Mouse (Mus musculus) heart, embryonic 11.5 days (tissue): ENCODE measurements around the gene Rfxank. TPM values are rescaled to one million over a fixed set of nuclear protein-coding genes. Genes with fewer than 3 reads are reported as not detected.

Experiments used
- ATAC-seq: fragments of 200-750 bp; cut with Nextera tagmentation; replicated peaks from 2 replicates; pipeline ENCODE4 v1.8.0; 2017; ENCODE audit warnings: moderate library complexity; ENCODE audit not compliant: insufficient number of reproducible peaks, low FRiP score, low TSS enrichment
- H3K27ac ChIP-seq: fragments of 300-500 bp; sonication (generic); 2 replicates; pipeline ENCODE4 v1.5.1; 2014; ENCODE audit warnings: mild to moderate bottlenecking, low read depth, low read length
- H3K27me3 ChIP-seq: fragments of 300-500 bp; sonication (generic); 2 replicates; pipeline ENCODE4 v1.6.1; 2014; ENCODE audit warnings: mild to moderate bottlenecking, low read length, mixed read lengths; ENCODE audit not compliant: control insufficient read depth, insufficient read depth
- H3K36me3 ChIP-seq: fragments of 300-500 bp; sonication (generic); 2 replicates; pipeline ENCODE4 v1.6.1; 2014; ENCODE audit warnings: mild to moderate bottlenecking, low read length, moderate library complexity, mixed read lengths; ENCODE audit not compliant: control insufficient read depth, insufficient read depth
- H3K4me1 ChIP-seq: fragments of 300-500 bp; sonication (generic); 2 replicates; pipeline ENCODE4 v1.6.1; 2014; ENCODE audit warnings: low read length; ENCODE audit not compliant: control insufficient read depth, insufficient read depth
- H3K4me2 ChIP-seq: fragments of 300-500 bp; sonication (generic); 2 replicates; pipeline ENCODE4 v1.6.1; 2014; ENCODE audit warnings: mild to moderate bottlenecking, moderate library complexity
- H3K4me3 ChIP-seq: fragments of 300-500 bp; sonication (generic); 2 replicates; pipeline ENCODE4 v1.5.1; 2014; ENCODE audit warnings: low read depth, low read length
- H3K9ac ChIP-seq: fragments of 300-500 bp; sonication (generic); 2 replicates; pipeline ENCODE4 v1.6.1; 2014; ENCODE audit warnings: mild to moderate bottlenecking, low read depth, low read length, moderate library complexity
- H3K9me3 ChIP-seq: fragments of 300-500 bp; sonication (generic); replicated peaks from 2 replicates; pipeline ENCODE4 v1.6.1; 2016; ENCODE audit warnings: low read length; ENCODE audit not compliant: control insufficient read depth
- WGBS: fragments of 180-500 bp; shearing (Covaris S2); extraction: QIAGEN DNeasy Blood & Tissue Kit; methylation state at CpG from one replicate; pipeline ENCODE4 v1.1.7; 2014; ENCODE audit not compliant: insufficient replicate concordance; 5-methylcytosine and 5-hydroxymethylcytosine counted together
- polyA plus RNA-seq: library from polyadenylated mRNA; unstranded; fragments of >200 nt; fragmentation: Nextera tagmentation; extraction: Ambion mirVana; gene quantifications from 2 replicates; pipeline ENCODE4 v1.2.1, GENCODE M21; 2014

Rfxank gene
- polyA plus RNA-seq, 1 experiment from 2014 or later, result 15.1 TPM

- WGBS, result 88% methylated on average over 4 of the region's 4 CpGs
- Histone ChIP-seq H3K4me1 (peaks cover 18% of the 10 kb centered on the region), H3K9ac (0 out of 2 replicates have a peak overlapping the region, but pooled peaks have one; percentile 5), H3K27ac (no peak overlapping the region), H3K27me3 (no peaks in the 10 kb centered on the region), H3K9me3 (no peaks in the 10 kb centered on the region), H3K36me3 (peaks cover 18% of the 10 kb centered on the region), H3K4me3 (no peak overlapping the region), H3K4me2 (no peak overlapping the region)
- no peak for ATAC-seq
These were observed 2.4 kb downstream of the Rfxank start for GRCm38 (mm10) chr8:70136591-70136990.

- ATAC-seq, result no peak
- H3K9ac ChIP-seq, result no peak overlapping the region
- H3K27ac ChIP-seq, result 0 out of 2 replicates have a peak overlapping the region, but pooled peaks have one; percentile 35
- no peaks in the 10 kb centered on the region for H3K9me3 ChIP-seq
- peaks cover 10% of the 10 kb centered on the region for H3K4me1 ChIP-seq
- no peaks in the 10 kb centered on the region for H3K27me3 ChIP-seq
- no peak overlapping the region for H3K4me2 ChIP-seq
- H3K4me3 ChIP-seq, result no peak overlapping the region
- WGBS, result 73% methylated on average over 9 of the region's 9 CpGs
- peaks cover 18% of the 10 kb centered on the region for H3K36me3 ChIP-seq
These were observed 4.0 kb downstream of the Rfxank start for GRCm38 (mm10) chr8:70134931-70135330.

- Histone ChIP-seq H3K4me2 (no peak overlapping the region), H3K4me3 (no peak overlapping the region), H3K27ac (no peak overlapping the region), H3K9ac (no peak overlapping the region), H3K4me1 (peaks cover 10% of the 10 kb centered on the region), H3K36me3 (peaks cover 18% of the 10 kb centered on the region), H3K9me3 (no peaks in the 10 kb centered on the region), H3K27me3 (no peaks in the 10 kb centered on the region)
- 90% methylated on average over 5 of the region's 5 CpGs for WGBS
- no peak for ATAC-seq
These were observed 4.9 kb downstream of the Rfxank start for GRCm38 (mm10) chr8:70134086-70134485.

- Histone ChIP-seq H3K36me3 (peaks cover 18% of the 10 kb centered on the region), H3K27ac (no peak within 1 kb of the TSS; the same call in 1 of the 2 replicates), H3K9ac (peak within 1 kb of the TSS; percentile 85), H3K4me1 (peaks cover 5% of the 10 kb centered on the region; the same call in 1 of the 2 replicates), H3K4me3 (peak within 1 kb of the TSS; percentile 85), H3K27me3 (no peaks in the 10 kb centered on the region), H3K4me2 (peak within 1 kb of the TSS; percentile 88), H3K9me3 (no peaks in the 10 kb centered on the region)
- 1% methylated on average over 37 of the region's 37 CpGs for WGBS
- ATAC-seq, result peak; percentile 78
These were observed 7.6 kb downstream of the Rfxank start, which contains the start of gene Nr2c2ap for GRCm38 (mm10) chr8:70131166-70131883. Nr2c2ap (plus strand) TSS chr8:70131333.

GRCm38 (mm10) chr8:70130066-70130465 is 8.9 kb downstream of the Rfxank start:
- WGBS, result 80% methylated on average over 3 of the region's 3 CpGs
- H3K27me3 ChIP-seq, result 0 out of 2 replicates have a peak, but pooled peaks cover 1% of the 10 kb centered on the region
- ATAC-seq, result no peak
- no peak overlapping the region for H3K9ac ChIP-seq
- H3K4me1 ChIP-seq, result peaks cover 5% of the 10 kb centered on the region; the same call in 1 of the 2 replicates
- H3K27ac ChIP-seq, result no peak overlapping the region
- peaks cover 10% of the 10 kb centered on the region for H3K36me3 ChIP-seq
- H3K4me2 ChIP-seq, result no peak overlapping the region
- no peaks in the 10 kb centered on the region for H3K9me3 ChIP-seq
- H3K4me3 ChIP-seq, result no peak overlapping the region

GRCm38 (mm10) chr8:70129309-70129952 is 9.5 kb downstream of the Rfxank start:
- WGBS, result 63% methylated on average over 9 of the region's 9 CpGs
- no peak for ATAC-seq
- no peak overlapping the region for H3K27ac ChIP-seq

GRCm38 (mm10) chr8:70128435-70128834 is 10.5 kb downstream of the Rfxank start:
- H3K36me3 ChIP-seq, result peaks cover 2% of the 10 kb centered on the region; the same call in 1 of the 2 replicates
- WGBS, result 63% methylated on average over 3 of the region's 3 CpGs
- H3K4me1 ChIP-seq, result peaks cover 5% of the 10 kb centered on the region; the same call in 1 of the 2 replicates
- no peak overlapping the region for H3K4me3 ChIP-seq
- H3K27ac ChIP-seq, result no peak overlapping the region
- ATAC-seq, result no peak
- peaks cover 3% of the 10 kb centered on the region; the same call in 1 of the 2 replicates for H3K27me3 ChIP-seq
- no peaks in the 10 kb centered on the region for H3K9me3 ChIP-seq
- no peak overlapping the region for H3K4me2 ChIP-seq
- no peak overlapping the region for H3K9ac ChIP-seq

More at GRCm38 (mm10) chr8:70129309-70129952, 9.5 kb downstream of the Rfxank start:
- no peaks in the 10 kb centered on the region for H3K9me3 ChIP-seq
- peaks cover 5% of the 10 kb centered on the region; the same call in 1 of the 2 replicates for H3K4me1 ChIP-seq
- peaks cover 4% of the 10 kb centered on the region for H3K36me3 ChIP-seq
- 0 out of 2 replicates have a peak, but pooled peaks cover 3% of the 10 kb centered on the region for H3K27me3 ChIP-seq
- no peak overlapping the region for H3K4me3 ChIP-seq
- H3K9ac ChIP-seq, result no peak overlapping the region
- no peak overlapping the region for H3K4me2 ChIP-seq

GRCm38 (mm10) chr8:70124992-70125391 is 14.0 kb downstream of the Rfxank start:
- H3K9me3 ChIP-seq, result no peaks in the 10 kb centered on the region
- H3K4me3 ChIP-seq, result no peak overlapping the region
- H3K27ac ChIP-seq, result no peak overlapping the region
- no peak for ATAC-seq
- H3K9ac ChIP-seq, result no peak overlapping the region
- H3K4me2 ChIP-seq, result no peak overlapping the region
- no peaks in the 10 kb centered on the region for H3K4me1 ChIP-seq
- H3K27me3 ChIP-seq, result peaks cover 33% of the 10 kb centered on the region
- WGBS, result 53% methylated on average over 8 of the region's 8 CpGs
- H3K36me3 ChIP-seq, result no peaks in the 10 kb centered on the region
